7 mouse cellular contexts compared by ENCODE assay signal in genomic region chr11:57516946-57517441, GRCm38 (mm10). TPM values are rescaled to one million over a fixed set of nuclear protein-coding genes. Genes with fewer than 3 reads are reported as not detected.
A peak's percentile ranks its signal among the peaks of the same experiment; 100 is the strongest.
DNase-seq lines count a peak whose midpoint lies in the region; ATAC-seq and TF ChIP-seq lines count a peak whose summit lies in the region.

No protein-coding gene starts in this region.

- H3K4me2 ChIP-seq in kidney, embryonic 14.5 days (replicated peaks; ENCODE audit: low read depth, low read length) = 0 out of 2 replicates have a peak overlapping the region, but pooled peaks have one; percentile 40
- H3K4me2 ChIP-seq in forebrain, embryonic 16.5 days (ENCODE audit: low read length) = peak overlapping the region; percentile 61
- peak overlapping the region; percentile 55 for H3K4me2 ChIP-seq in intestine, embryonic 15.5 days (replicated peaks)
- H3K4me2 ChIP-seq in midbrain, postnatal 0 days (ENCODE audit: low read depth, low read length, poor library complexity, severe bottlenecking) = peak overlapping the region; percentile 24

- H3K27ac ChIP-seq in kidney, embryonic 14.5 days (ENCODE audit: low read depth, low read length) = no peak overlapping the region
- no peak overlapping the region for H3K27ac ChIP-seq in forebrain, embryonic 16.5 days (ENCODE audit: low read length)
- no peak overlapping the region for H3K27ac ChIP-seq in intestine, embryonic 15.5 days
- H3K27ac ChIP-seq in midbrain, postnatal 0 days (ENCODE audit: low read depth, low read length) = no peak overlapping the region

- no peak overlapping the region for H3K4me3 ChIP-seq in kidney, embryonic 14.5 days (ENCODE audit: low read length)
- H3K4me3 ChIP-seq in forebrain, embryonic 16.5 days (replicated peaks; ENCODE audit: low read length) = no peak overlapping the region
- peak overlapping the region; percentile 60; the same call in 1 of the 2 replicates for H3K4me3 ChIP-seq in intestine, embryonic 15.5 days (replicated peaks)
- H3K4me3 ChIP-seq in midbrain, postnatal 0 days (ENCODE audit: low read depth, low read length) = peak overlapping the region; percentile 87; the same call in 1 of the 2 replicates

- intact Hi-C loops in left cerebral cortex, postnatal 36 days (cut with DNase I) = no loop called here

- TF ChIP-seq CTCF in midbrain, postnatal 0 days (IDR thresholded peaks at IDR 0.05) = no peak

- no peak for ATAC-seq in kidney, embryonic 14.5 days (ENCODE audit: low FRiP score, low TSS enrichment)
- ATAC-seq in forebrain, embryonic 16.5 days = no peak
- ATAC-seq in intestine, embryonic 15.5 days = no peak
- no peak for ATAC-seq in midbrain, postnatal 0 days (ENCODE audit: low FRiP score)

- 27% methylated on average over 5 of the region's 5 CpGs for WGBS in kidney, embryonic 14.5 days
- 77% methylated on average over 5 of the region's 5 CpGs for WGBS in forebrain, embryonic 16.5 days
- WGBS in intestine, embryonic 15.5 days = 48% methylated on average over 5 of the region's 5 CpGs
- WGBS in midbrain, postnatal 0 days = 57% methylated on average over 5 of the region's 5 CpGs

- H3K36me3 ChIP-seq in kidney, embryonic 14.5 days (ENCODE audit: control insufficient read depth, insufficient read depth, low read length) = peaks cover 20% of the 10 kb centered on the region
- H3K36me3 ChIP-seq in forebrain, embryonic 16.5 days (ENCODE audit: control insufficient read depth, insufficient read depth) = peaks cover 5% of the 10 kb centered on the region; the same call in 1 of the 2 replicates
- H3K36me3 ChIP-seq in intestine, embryonic 15.5 days = peaks cover 5% of the 10 kb centered on the region
- peaks cover 11% of the 10 kb centered on the region for H3K36me3 ChIP-seq in midbrain, postnatal 0 days (ENCODE audit: insufficient read depth, low read length)

- H3K27me3 ChIP-seq in kidney, embryonic 14.5 days (ENCODE audit: control insufficient read depth, insufficient read depth, low read length) = no peaks in the 10 kb centered on the region
- H3K27me3 ChIP-seq in forebrain, embryonic 16.5 days (replicated peaks; ENCODE audit: control insufficient read depth, insufficient read depth, low read length) = no peaks in the 10 kb centered on the region
- no peaks in the 10 kb centered on the region for H3K27me3 ChIP-seq in intestine, embryonic 15.5 days (replicated peaks)
- no peaks in the 10 kb centered on the region for H3K27me3 ChIP-seq in midbrain, postnatal 0 days (ENCODE audit: insufficient read depth, low read length)

- 0 out of 2 replicates have a peak overlapping the region, but pooled peaks have one; percentile 81 for H3K9ac ChIP-seq in kidney, embryonic 14.5 days (ENCODE audit: low read depth, low read length)
- no peak overlapping the region for H3K9ac ChIP-seq in forebrain, embryonic 16.5 days (replicated peaks; ENCODE audit: low read depth, low read length)
- no peak overlapping the region for H3K9ac ChIP-seq in intestine, embryonic 15.5 days
- H3K9ac ChIP-seq in midbrain, postnatal 0 days (replicated peaks; ENCODE audit: low read length, poor library complexity, severe bottlenecking) = no peak overlapping the region

- no peak for DNase-seq in kidney, postnatal 10 days
- no peak for DNase-seq in midbrain, postnatal 0 days (ENCODE audit: low spot score)
- DNase-seq in left cerebral cortex, postnatal 36 days (ENCODE audit: low spot score in 2 of 2) = no peak
- DNase-seq in thymus, postnatal 10 days (ENCODE audit: low spot score in 2 of 2) = no peak

- no peaks in the 10 kb centered on the region for H3K9me3 ChIP-seq in kidney, embryonic 14.5 days (ENCODE audit: control insufficient read depth, low read length)
- H3K9me3 ChIP-seq in forebrain, embryonic 16.5 days (ENCODE audit: control insufficient read depth, low read length) = no peaks in the 10 kb centered on the region
- H3K9me3 ChIP-seq in intestine, embryonic 15.5 days = no peaks in the 10 kb centered on the region
- no peaks in the 10 kb centered on the region for H3K9me3 ChIP-seq in midbrain, postnatal 0 days (ENCODE audit: low read length)

- H3K4me1 ChIP-seq in kidney, embryonic 14.5 days (ENCODE audit: control insufficient read depth, insufficient read depth, low read length) = peaks cover 15% of the 10 kb centered on the region
- peaks cover 28% of the 10 kb centered on the region for H3K4me1 ChIP-seq in forebrain, embryonic 16.5 days (replicated peaks; ENCODE audit: control insufficient read depth, insufficient read depth, low read length)
- 0 out of 2 replicates have a peak, but pooled peaks cover 4% of the 10 kb centered on the region for H3K4me1 ChIP-seq in intestine, embryonic 15.5 days (replicated peaks)
- peaks cover 7% of the 10 kb centered on the region; the same call in 1 of the 2 replicates for H3K4me1 ChIP-seq in midbrain, postnatal 0 days (ENCODE audit: insufficient read depth, low read length)

RNA-seq across cellular contexts. Expression of gene Fam114a2, which starts 1.4 kb away (rescaled TPM):
- polyA plus RNA-seq in kidney, embryonic 14.5 days (2014; fragmentation: Nextera tagmentation; extraction: Ambion mirVana) = 47.9 and 71.4 TPM in 2 replicates
- 111 TPM in 2 replicates for polyA plus RNA-seq in forebrain, embryonic 16.5 days (2015; fragmentation: Nextera tagmentation; extraction: Ambion mirVana)
- polyA plus RNA-seq in intestine, embryonic 15.5 days (2015; fragmentation: Nextera tagmentation; extraction: Ambion mirVana) = 81.4 and 83.0 TPM in 2 replicates
- 29.5 and 46.4 TPM in 2 replicates for total RNA-seq in midbrain, postnatal 0 days (2014; rRNA removed)
- 50.9 and 51.1 TPM in 2 replicates for polyA plus RNA-seq in midbrain, postnatal 0 days (2015; fragmentation: Nextera tagmentation; extraction: Ambion mirVana)
- 10 to 100 TPM; 26.9 to 34.7 TPM for total RNA-seq in left cerebral cortex, postnatal 36 days (2021)

RNA-seq across cellular contexts. Expression of gene Mfap3, which starts 1.5 kb away (rescaled TPM):
- polyA plus RNA-seq in kidney, embryonic 14.5 days (2014; fragmentation: Nextera tagmentation; extraction: Ambion mirVana) = 39.6 and 52.6 TPM in 2 replicates
- polyA plus RNA-seq in forebrain, embryonic 16.5 days (2015; fragmentation: Nextera tagmentation; extraction: Ambion mirVana) = 63.8 and 72.7 TPM in 2 replicates
- 33.5 and 39.5 TPM in 2 replicates for polyA plus RNA-seq in intestine, embryonic 15.5 days (2015; fragmentation: Nextera tagmentation; extraction: Ambion mirVana)
- 47.8 and 51.0 TPM in 2 replicates for total RNA-seq in midbrain, postnatal 0 days (2014; rRNA removed)
- polyA plus RNA-seq in midbrain, postnatal 0 days (2015; fragmentation: Nextera tagmentation; extraction: Ambion mirVana) = 52.4 and 53.1 TPM in 2 replicates
- total RNA-seq in left cerebral cortex, postnatal 36 days (2021) = 10 to 100 TPM; 20.9 to 26.4 TPM

Comparison
In these comparisons a context has a peak if more than half of its experiments do, and no peak if none do; other contexts are left out.
1. H3K4me3 ChIP-seq: peak in intestine, embryonic 15.5 days (single experiment) and midbrain, postnatal 0 days (single experiment); none in kidney, embryonic 14.5 days (single experiment) and forebrain, embryonic 16.5 days (single experiment).
2. Peak in every context shown above with its lines, with median percentiles within 50 percentile points of each other: H3K4me2 ChIP-seq.